Mouse (Mus musculus) layer of hippocampus, adult 2 months (tissue): Measurements from ENCODE around the gene Pkn1. TPM values are rescaled to one million over a fixed set of nuclear protein-coding genes. Genes with fewer than 3 reads are reported as not detected.

Source experiments
- DNase-seq, 2 experiments: peaks; one replicate each; pipeline ENCODE4 v3.0.0; 2022; ENCODE audit warnings: low spot score in 2 of 2
- H3K27ac ChIP-seq: fragments of 200-600 bp; 2 replicates; pipeline ENCODE4 v1.8.1; 2022
- H3K4me3 ChIP-seq: fragments of 200-600 bp; 2 replicates; pipeline ENCODE4 v1.8.1; 2022; ENCODE audit warnings: mild to moderate bottlenecking
- CTCF ChIP-seq: fragments of 200-600 bp; conservative IDR thresholded peaks from 2 replicates; pipeline ENCODE4 v1.8.1; 2022; ENCODE audit warnings: antibody characterized with exemption, mild to moderate bottlenecking, moderate library complexity
- microRNA-seq, 2 experiments: library from miRNA; unstranded; fragments of <30 nt; microRNA quantifications; one replicate each; pipeline ENCODE4 v1.2.0; 2021
- total RNA-seq, 2 experiments: library from RNA; stranded (reverse); gene quantifications; 2 replicates each; pipeline ENCODE4 v1.2.3; 2021

Gene Pkn1
- total RNA-seq, 2 experiments from 2014 or later, result 47.9 to 56.8 TPM

DNA sequence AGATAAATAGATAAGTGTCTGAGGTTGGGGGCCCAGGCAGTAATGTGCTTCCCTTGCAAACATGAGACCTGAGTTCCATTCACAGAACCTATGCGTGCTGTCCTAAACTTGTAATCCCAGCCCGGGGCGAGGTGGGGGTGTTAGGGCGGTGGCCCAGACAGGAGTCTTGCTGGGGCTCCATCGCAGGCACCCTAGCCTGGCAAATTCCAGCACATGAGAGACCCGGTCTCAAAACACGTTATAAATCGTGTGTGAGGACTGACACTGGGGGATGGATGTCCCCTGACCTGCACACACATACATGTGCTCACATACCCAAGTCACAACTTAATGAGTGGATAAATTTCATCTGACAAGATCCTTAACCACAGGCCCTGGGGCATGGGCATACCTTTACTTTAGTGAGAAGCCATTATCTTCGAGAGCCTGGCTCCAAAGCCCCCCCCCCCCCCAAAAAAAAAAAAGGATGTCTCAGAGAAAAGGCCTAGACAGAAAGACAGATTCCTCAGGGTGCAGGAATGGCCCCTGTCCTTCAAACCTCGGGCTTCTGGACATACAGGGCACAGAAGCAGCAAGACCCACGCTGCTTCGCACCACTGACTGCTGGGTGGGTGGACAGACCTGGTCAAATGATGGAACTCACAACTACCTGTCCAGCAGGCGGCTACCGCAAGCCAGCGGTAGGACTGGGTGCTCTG lies 77.1 kb downstream of the Pkn1 start:
- no peak for DNase-seq
- Histone ChIP-seq H3K27ac (peak overlapping the region; percentile 83), H3K4me3 (peak overlapping the region; percentile 67)
- no peak for TF ChIP-seq CTCF

DNA sequence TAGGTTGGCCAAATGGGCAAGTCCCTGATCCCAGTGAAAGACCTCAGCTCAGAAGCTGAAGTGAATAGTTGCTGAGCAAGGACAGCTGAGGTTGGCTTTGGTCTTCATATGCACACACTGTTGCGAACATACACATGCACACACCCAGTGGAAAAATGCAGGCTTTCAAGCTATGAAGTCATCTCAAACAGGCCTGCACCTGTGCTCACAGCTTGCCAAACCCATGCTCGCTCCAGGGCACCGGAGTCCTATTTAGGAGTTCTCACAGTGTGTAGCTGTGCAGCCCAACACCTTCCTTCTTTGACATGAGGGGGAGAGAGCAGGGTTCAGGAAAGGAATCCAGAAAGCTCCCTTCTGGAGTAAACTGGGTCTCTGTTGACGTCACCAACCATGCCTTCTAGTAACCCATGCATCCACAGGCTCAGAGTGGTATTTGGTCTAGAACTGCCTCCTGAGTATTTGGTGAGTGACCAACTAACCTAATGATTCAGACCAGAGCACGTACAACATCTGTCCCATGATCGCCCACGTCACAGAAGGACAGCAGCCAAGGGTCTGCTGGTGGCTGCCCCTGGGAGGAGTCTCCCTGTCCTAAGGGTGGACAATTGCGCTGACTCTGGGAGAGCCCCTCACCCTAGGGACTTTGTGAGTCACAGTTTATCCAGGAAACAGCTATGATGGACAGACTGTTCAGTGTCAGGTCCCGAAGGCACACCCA lies 79.3 kb downstream of the Pkn1 start:
- Histone ChIP-seq H3K4me3 (no peak overlapping the region), H3K27ac (no peak overlapping the region)
- no peak for TF ChIP-seq CTCF
- DNase-seq, result no peak

- TF ChIP-seq CTCF, result no peak
- no peak for DNase-seq
- Histone ChIP-seq H3K27ac (no peak overlapping the region), H3K4me3 (no peak overlapping the region)
These were observed 80.4 kb downstream of the Pkn1 start for GRCm38 (mm10) chr8:83618566-83618965.

DNA sequence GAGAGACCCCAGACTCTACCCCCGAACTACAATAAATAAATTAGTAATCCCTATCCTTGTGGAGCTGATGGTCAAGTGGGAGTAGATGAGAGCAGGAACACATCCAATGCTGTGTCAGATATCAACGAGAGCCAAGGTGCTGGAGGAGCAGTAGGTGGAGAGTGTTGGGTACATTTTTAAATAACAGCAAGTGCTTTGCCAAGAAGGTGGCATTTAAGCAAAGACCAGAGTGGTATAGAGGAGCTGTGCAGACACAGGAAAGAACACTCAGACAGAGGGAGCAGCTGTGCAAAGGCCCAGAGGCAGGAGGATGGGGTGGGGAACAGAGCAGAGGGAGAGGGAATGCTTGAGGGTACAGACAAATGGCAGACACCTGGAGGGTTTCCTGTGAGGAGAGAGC lies 81.9 kb downstream of the Pkn1 start:
- DNase-seq, result no peak
- no peak overlapping the region for H3K4me3 ChIP-seq
- TF ChIP-seq CTCF, result no peak
- H3K27ac ChIP-seq, result no peak overlapping the region

- TF ChIP-seq CTCF, result no peak
- H3K27ac ChIP-seq, result no peak overlapping the region
- DNase-seq, result no peak
- no peak overlapping the region for H3K4me3 ChIP-seq
These were observed 82.4 kb downstream of the Pkn1 start for GRCm38 (mm10) chr8:83616625-83617024.

Small RNAs within 50 kb of the gene (microRNA-seq; reads per million reads assigned to microRNA genes)
- gene Mir1668, result 0 reads per million in 2 experiments

Other genes with a start within 250 kb of the Pkn1 start
- 100 to 1,000 TPM; 211 to 218 TPM for gene Scoc, start 240.8 kb downstream of the Pkn1 start, total RNA-seq
- not detected for gene Olfr370, start 163.4 kb downstream of the Pkn1 start, total RNA-seq
- gene Ndufb7, start 132.5 kb downstream of the Pkn1 start, total RNA-seq, result 100 to 1,000 TPM; 154 to 156 TPM
- 100 to 1,000 TPM; 503 to 542 TPM for gene Tecr, start 91.2 kb downstream of the Pkn1 start, total RNA-seq
- gene Dnajb1, start 91.0 kb downstream of the Pkn1 start, total RNA-seq, result 10 to 100 TPM; 36.5 to 37.6 TPM
- 10 to 100 TPM; 52.8 to 55.4 TPM for gene Gipc1, start 46.5 kb downstream of the Pkn1 start, total RNA-seq
- under 1 TPM; 0.42 to 0.84 TPM for gene Ptger1, start 32.5 kb downstream of the Pkn1 start, total RNA-seq
- gene Ddx39, start 16.0 kb upstream of the Pkn1 start, total RNA-seq, result 10 to 100 TPM; 17.9 to 20.4 TPM
- 10 to 100 TPM in 1 of 2 experiments, 1 to 10 TPM in 1; 8.1 to 12.4 TPM for gene Adgre5, start 42.1 kb upstream of the Pkn1 start, total RNA-seq
- 100 to 1,000 TPM; 328 to 329 TPM for gene Adgrl1, start 200.9 kb upstream of the Pkn1 start, total RNA-seq